Mouse (Mus musculus) limb, embryonic 13.5 days (tissue): ENCODE results near the gene Trp63. TPM values are rescaled to one million over a fixed set of nuclear protein-coding genes. Genes with fewer than 3 reads are reported as not detected.

Source experiments
- ATAC-seq: fragments of 200-750 bp; cut with Nextera tagmentation; 2 replicates; pipeline ENCODE4 v1.8.0; 2017; ENCODE audit warnings: low read depth, moderate number of reproducible peaks, moderate TSS enrichment; ENCODE audit not compliant: low FRiP score
- H3K27ac ChIP-seq: fragments of 300-500 bp; sonication (generic); 2 replicates; pipeline ENCODE4 v1.5.1; 2015; ENCODE audit warnings: inconsistent platforms, mild to moderate bottlenecking, moderate library complexity
- H3K27me3 ChIP-seq: fragments of 300-500 bp; sonication (generic); 2 replicates; pipeline ENCODE4 v1.6.1; 2015; ENCODE audit warnings: mild to moderate bottlenecking, inconsistent platforms
- H3K36me3 ChIP-seq: fragments of 300-500 bp; sonication (generic); 2 replicates; pipeline ENCODE4 v1.6.1; 2015; ENCODE audit warnings: inconsistent platforms, mild to moderate bottlenecking, moderate library complexity
- H3K4me1 ChIP-seq: fragments of 300-500 bp; sonication (generic); 2 replicates; pipeline ENCODE4 v1.6.1; 2015; ENCODE audit warnings: inconsistent platforms
- H3K4me2 ChIP-seq: fragments of 300-500 bp; sonication (generic); replicated peaks from 2 replicates; pipeline ENCODE4 v1.6.1; 2015; ENCODE audit warnings: inconsistent platforms, mild to moderate bottlenecking, moderate library complexity
- H3K4me3 ChIP-seq: fragments of 300-500 bp; sonication (generic); 2 replicates; pipeline ENCODE4 v1.5.1; 2015; ENCODE audit warnings: moderate library complexity, mild to moderate bottlenecking, inconsistent platforms
- H3K9ac ChIP-seq: fragments of 300-500 bp; sonication (generic); 2 replicates; pipeline ENCODE4 v1.6.1; 2015; ENCODE audit warnings: mild to moderate bottlenecking, inconsistent platforms
- H3K9me3 ChIP-seq: fragments of 300-500 bp; sonication (generic); 2 replicates; pipeline ENCODE4 v1.6.1; 2016; ENCODE audit warnings: inconsistent platforms
- WGBS: fragments of 180-500 bp; shearing (Covaris S2); methylation state at CpG from one replicate; pipeline ENCODE4 v1.1.7; 2015; 5-methylcytosine and 5-hydroxymethylcytosine counted together
- polyA plus RNA-seq: library from polyadenylated mRNA; unstranded; fragments of >200 nt; fragmentation: Nextera tagmentation; extraction: Ambion mirVana; gene quantifications from 2 replicates; pipeline ENCODE4 v1.2.1, GENCODE M21; 2015

The Trp63 gene
- polyA plus RNA-seq, 1 experiment from 2014 or later = 34.7 TPM

DNA sequence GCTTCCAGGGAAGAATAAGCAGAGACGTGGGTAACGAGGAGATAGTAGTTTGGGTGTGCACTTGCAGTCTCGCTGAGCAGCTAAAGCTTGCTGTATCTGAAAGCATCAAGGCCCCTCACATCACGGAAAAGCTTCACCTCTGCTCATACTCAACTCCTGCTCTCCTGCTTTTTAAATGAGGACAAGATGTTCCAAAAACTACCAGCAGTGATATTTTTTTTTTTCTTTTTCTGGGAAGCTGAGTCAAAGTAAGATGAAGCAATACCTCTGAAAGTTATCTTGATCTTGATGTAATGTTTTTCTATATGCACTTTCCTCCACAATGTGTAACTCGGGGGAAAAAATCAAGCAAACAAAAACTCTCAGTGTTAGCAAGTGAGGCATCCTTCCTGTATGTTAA, 102.9 kb downstream of the Trp63 start:
- no peak overlapping the region for H3K4me3 ChIP-seq
- no peaks in the 10 kb centered on the region for H3K9me3 ChIP-seq
- H3K27me3 ChIP-seq = no peaks in the 10 kb centered on the region
- H3K4me1 ChIP-seq = no peaks in the 10 kb centered on the region
- WGBS = 58% methylated on average over 5 of the region's 5 CpGs
- no peak overlapping the region for H3K4me2 ChIP-seq
- H3K9ac ChIP-seq = no peak overlapping the region
- H3K36me3 ChIP-seq = no peaks in the 10 kb centered on the region
- ATAC-seq = no peak
- H3K27ac ChIP-seq = no peak overlapping the region

DNA sequence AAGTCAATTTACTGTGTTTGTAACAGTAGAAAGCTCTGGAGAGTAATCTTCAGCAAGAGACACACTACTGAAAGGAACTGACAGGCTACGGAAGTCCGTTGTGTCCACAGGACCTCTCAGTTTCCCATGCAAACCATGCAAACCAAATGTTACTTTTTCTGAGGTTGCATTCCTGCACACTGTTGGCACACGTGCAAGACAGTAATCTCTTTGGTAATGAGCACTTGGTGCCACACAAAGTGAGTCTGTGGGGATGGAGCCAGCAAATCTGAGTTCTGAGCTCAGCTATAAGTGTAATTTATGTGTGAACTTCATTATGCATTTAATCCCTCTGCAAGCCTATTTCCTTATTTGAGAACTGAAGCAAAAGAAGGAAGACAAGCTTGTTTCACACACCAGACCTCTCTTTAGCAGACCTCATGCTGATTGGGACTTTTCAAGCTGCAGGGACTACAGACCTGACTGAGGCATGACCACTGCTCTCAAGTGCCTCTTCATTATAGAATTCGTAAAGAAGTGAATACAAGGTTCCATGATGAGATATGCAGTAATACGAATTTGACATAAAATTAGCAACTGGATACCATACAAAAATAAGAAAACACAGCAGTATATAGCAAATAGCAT, 109.2 kb downstream of the Trp63 start:
- Histone ChIP-seq H3K4me1 (no peaks in the 10 kb centered on the region), H3K27ac (no peak overlapping the region), H3K9me3 (no peaks in the 10 kb centered on the region), H3K9ac (no peak overlapping the region), H3K27me3 (no peaks in the 10 kb centered on the region), H3K4me2 (no peak overlapping the region), H3K4me3 (no peak overlapping the region), H3K36me3 (no peaks in the 10 kb centered on the region)
- 62% methylated on average over 5 of the region's 5 CpGs for WGBS
- ATAC-seq = no peak

DNA sequence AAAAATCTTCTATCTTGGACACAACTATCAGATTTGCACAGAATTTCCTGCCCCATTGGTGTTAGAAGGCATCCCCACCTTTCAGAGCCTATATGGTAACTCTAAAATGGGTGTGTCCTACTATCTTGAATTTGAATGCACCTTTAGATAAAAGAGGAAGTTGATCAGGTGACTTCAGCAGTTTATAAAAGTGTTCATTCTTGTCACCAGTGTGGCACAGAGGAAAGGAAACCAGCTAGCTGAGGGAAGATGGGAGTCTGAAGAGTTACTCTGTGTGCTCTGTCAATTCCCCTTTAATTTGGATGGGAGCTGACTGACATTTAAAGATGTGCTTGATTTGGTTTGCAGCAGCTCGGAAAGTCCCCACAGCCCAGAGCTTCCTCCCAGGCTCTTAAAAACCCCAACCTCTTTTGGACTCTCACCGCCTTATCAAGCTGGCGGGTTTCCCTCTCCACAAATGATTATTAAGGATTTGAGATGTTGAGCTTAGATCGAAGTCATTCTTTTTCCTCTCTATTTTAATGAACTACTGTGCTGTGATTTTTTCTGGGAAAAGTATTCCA, 114.2 kb downstream of the Trp63 start:
- 79% methylated on average over 4 of the region's 4 CpGs for WGBS
- Histone ChIP-seq H3K27me3 (no peaks in the 10 kb centered on the region), H3K4me1 (no peaks in the 10 kb centered on the region), H3K9me3 (no peaks in the 10 kb centered on the region), H3K4me3 (no peak overlapping the region), H3K27ac (no peak overlapping the region), H3K4me2 (no peak overlapping the region), H3K9ac (no peak overlapping the region), H3K36me3 (no peaks in the 10 kb centered on the region)
- ATAC-seq = no peak

DNA sequence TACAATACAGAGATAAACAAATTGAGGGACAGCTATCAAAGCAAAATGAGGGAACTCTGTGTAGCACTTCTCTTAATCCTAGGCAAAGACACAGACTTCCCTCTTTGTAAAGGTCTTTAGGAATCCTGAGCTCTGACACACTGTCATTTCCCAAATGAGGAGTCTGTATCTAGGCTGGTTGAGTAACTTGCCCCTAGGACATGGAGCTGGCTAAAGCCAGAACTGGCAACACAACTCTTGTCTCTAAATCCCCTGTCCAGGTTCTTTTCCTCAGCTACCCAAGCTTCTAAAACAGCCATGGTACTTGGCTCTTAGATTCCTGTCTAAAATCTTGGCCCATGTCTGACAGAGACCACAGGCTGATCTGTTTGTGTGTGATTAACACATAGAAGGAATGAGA, 116.1 kb downstream of the Trp63 start:
- no peak overlapping the region for H3K27ac ChIP-seq
- no peaks in the 10 kb centered on the region for H3K4me1 ChIP-seq
- H3K4me2 ChIP-seq = no peak overlapping the region
- no peak for ATAC-seq
- no peak overlapping the region for H3K4me3 ChIP-seq
- no peak overlapping the region for H3K9ac ChIP-seq
- H3K27me3 ChIP-seq = no peaks in the 10 kb centered on the region
- no peaks in the 10 kb centered on the region for H3K9me3 ChIP-seq
- no peaks in the 10 kb centered on the region for H3K36me3 ChIP-seq

DNA sequence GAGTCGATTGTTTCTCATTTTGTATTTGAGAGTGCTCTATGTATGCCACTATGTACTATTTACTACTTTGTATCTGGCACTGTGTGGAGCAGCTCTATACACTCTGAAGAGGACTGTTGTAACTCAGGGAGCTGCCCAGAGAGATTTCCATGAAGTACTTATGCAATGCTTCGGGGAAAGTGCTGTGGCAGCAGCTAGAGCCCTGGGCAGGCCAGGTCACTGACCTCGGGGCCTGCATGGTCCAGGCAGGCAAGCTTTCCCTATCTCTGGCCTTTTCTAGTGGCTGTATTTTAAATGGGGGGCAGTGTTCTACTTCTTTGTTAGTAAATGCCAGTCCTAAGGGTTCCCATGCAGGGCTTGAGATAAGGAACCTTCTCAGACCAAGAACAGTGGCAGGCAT, 121.4 kb downstream of the Trp63 start:
- Histone ChIP-seq H3K4me3 (no peak overlapping the region; the same call in 1 of the 2 replicates), H3K4me2 (peak overlapping the region; percentile 50), H3K9ac (0 out of 2 replicates have a peak overlapping the region, but pooled peaks have one; percentile 39), H3K9me3 (no peaks in the 10 kb centered on the region), H3K27me3 (no peaks in the 10 kb centered on the region), H3K36me3 (no peaks in the 10 kb centered on the region), H3K4me1 (no peaks in the 10 kb centered on the region), H3K27ac (no peak overlapping the region)
- 68% methylated on average over 3 of the region's 3 CpGs for WGBS
- ATAC-seq = no peak

DNA sequence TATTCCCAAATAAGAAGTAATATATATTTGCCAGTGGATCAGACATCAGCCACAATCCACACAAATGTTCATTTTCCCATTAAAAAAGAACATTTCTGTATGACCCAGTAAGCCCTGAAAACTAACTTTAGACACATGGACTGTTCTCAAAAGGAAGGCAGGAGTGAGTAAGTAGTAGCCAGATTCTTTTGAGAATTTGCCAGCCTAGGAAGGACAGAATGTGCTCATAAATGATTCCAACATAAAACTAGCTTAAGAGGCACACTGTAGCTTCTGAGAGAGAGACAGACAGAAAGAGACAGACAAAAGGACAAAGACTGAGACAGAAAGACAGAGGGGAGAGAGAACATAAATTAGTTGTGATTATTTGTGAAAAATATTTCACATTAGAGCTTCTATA, 123.6 kb downstream of the Trp63 start:
- H3K27ac ChIP-seq = no peak overlapping the region
- H3K9me3 ChIP-seq = no peaks in the 10 kb centered on the region
- no peaks in the 10 kb centered on the region for H3K4me1 ChIP-seq
- no peak overlapping the region for H3K9ac ChIP-seq
- H3K4me2 ChIP-seq = no peak overlapping the region
- H3K36me3 ChIP-seq = no peaks in the 10 kb centered on the region
- no peaks in the 10 kb centered on the region for H3K27me3 ChIP-seq
- no peak overlapping the region for H3K4me3 ChIP-seq
- ATAC-seq = no peak

DNA sequence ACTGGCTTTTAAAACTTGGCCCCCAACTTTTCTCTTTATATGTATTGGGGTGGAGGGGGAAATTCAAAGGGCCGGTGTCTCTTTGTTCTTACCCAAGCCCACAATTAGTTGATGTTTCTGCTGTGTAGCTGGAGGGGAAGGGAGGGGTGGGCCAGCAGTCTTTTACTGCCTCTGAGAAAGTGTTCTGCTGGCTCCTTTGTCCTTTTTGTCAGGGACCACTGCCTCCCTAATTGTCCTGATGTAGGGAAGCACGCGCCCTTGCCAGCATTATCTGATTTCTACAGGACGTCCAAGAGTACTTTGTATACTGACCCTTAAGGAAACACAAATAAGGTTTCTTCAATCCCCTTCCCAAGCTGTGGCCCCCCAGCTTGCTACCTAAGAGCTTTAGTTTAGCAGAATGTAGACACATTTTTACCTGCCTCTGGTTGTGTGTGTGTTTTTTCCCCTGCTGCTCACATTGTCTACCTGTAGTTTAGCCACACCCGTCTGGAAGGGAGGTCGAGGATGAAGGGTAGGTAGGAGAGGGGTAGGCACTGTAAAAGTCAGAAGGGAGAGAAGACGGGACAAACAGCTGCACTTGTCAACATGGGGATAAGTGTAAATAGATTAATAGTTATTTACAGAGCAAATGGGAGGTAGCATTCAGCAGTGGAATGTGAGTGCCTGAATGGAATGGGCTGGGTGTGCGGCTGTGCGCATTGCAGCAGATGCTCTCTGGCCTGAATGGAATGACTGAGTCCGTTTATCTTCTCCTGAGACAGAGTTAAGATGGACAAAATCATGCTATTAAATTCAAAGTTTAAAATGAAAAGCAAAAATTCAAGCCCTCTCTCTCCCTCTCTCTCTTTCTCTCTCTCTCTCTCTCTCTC, 134.4 kb downstream of the Trp63 start:
- 28% methylated on average over 10 of the region's 10 CpGs for WGBS
- Histone ChIP-seq H3K4me3 (no peak overlapping the region), H3K27me3 (no peaks in the 10 kb centered on the region), H3K9ac (no peak overlapping the region), H3K4me2 (no peak overlapping the region), H3K4me1 (no peaks in the 10 kb centered on the region), H3K36me3 (no peaks in the 10 kb centered on the region), H3K27ac (no peak overlapping the region), H3K9me3 (no peaks in the 10 kb centered on the region)
- no peak for ATAC-seq

DNA sequence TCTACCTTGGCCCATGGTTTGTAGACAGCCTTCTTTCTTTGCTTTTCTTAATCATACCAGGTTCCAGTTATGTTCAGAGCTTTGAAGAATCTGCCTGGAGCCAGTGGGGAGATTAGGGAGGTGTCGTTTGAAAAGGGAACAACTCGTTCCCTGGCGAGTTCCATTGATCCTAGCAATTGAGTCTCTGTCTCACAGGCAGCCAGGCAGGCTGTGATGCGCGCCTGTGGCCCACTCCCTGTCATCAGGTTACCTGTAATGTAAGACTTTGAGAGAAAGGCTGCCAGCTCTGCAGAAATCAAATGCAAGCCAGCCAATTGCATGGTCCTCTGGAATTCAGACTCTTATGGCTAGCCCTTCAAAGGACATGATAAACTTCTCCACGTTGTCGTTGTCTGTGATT, 142.5 kb downstream of the Trp63 start:
- Histone ChIP-seq H3K4me3 (no peak overlapping the region), H3K9ac (no peak overlapping the region), H3K4me2 (no peak overlapping the region), H3K9me3 (no peaks in the 10 kb centered on the region), H3K36me3 (no peaks in the 10 kb centered on the region), H3K27me3 (no peaks in the 10 kb centered on the region), H3K27ac (no peak overlapping the region), H3K4me1 (no peaks in the 10 kb centered on the region)
- 42% methylated on average over 7 of the region's 7 CpGs for WGBS
- ATAC-seq = no peak

DNA sequence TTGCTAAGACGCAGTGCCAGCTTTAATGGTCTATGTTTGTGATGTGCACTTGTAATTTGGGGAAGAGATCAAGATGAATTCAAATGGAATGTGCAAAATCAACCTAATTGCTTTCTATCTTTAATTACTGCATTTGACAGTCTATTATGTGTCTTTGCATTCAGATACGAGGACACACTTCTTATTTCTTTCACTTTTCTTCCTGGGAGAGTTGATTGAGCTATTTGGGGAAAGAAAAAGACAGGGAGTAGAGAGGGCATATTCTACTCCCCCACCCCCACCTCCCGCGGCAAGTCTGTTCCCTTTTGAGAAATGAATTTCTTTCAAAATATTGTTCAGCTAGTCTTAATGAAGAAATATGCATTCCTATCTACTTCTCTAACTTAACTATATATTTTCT, 149.0 kb downstream of the Trp63 start:
- H3K4me2 ChIP-seq = no peak overlapping the region
- peaks cover 9% of the 10 kb centered on the region for H3K4me1 ChIP-seq
- H3K9ac ChIP-seq = no peak overlapping the region
- H3K27me3 ChIP-seq = no peaks in the 10 kb centered on the region
- no peak overlapping the region for H3K4me3 ChIP-seq
- no peak for ATAC-seq
- H3K36me3 ChIP-seq = no peaks in the 10 kb centered on the region
- H3K9me3 ChIP-seq = no peaks in the 10 kb centered on the region
- no peak overlapping the region for H3K27ac ChIP-seq
- 82% methylated on average over 4 of the region's 4 CpGs for WGBS

DNA sequence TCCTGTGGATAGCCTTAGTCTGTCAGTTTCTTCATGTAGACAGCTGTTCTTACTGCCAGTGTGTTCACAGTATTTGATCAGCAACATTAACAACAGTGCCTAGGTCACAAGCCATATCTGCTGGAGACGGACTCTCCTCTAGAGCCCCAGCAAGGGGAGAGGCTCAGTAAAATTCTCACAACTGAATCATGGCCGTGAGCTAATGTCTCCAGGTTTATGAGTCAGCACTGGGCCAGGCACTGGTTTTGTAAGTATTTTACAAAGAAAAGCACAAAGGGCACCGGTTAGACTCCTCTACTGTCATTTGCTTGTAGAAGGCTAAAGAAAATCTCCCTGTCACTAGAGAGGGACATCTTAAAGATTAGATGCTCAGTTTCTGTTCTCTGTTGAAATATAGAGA, 151.7 kb downstream of the Trp63 start:
- no peak overlapping the region for H3K27ac ChIP-seq
- no peaks in the 10 kb centered on the region for H3K27me3 ChIP-seq
- no peaks in the 10 kb centered on the region for H3K36me3 ChIP-seq
- no peak overlapping the region for H3K4me2 ChIP-seq
- ATAC-seq = no peak
- no peaks in the 10 kb centered on the region for H3K9me3 ChIP-seq
- no peak overlapping the region for H3K4me3 ChIP-seq
- peaks cover 9% of the 10 kb centered on the region for H3K4me1 ChIP-seq
- 56% methylated on average over 3 of the region's 3 CpGs for WGBS
- H3K9ac ChIP-seq = no peak overlapping the region

DNA sequence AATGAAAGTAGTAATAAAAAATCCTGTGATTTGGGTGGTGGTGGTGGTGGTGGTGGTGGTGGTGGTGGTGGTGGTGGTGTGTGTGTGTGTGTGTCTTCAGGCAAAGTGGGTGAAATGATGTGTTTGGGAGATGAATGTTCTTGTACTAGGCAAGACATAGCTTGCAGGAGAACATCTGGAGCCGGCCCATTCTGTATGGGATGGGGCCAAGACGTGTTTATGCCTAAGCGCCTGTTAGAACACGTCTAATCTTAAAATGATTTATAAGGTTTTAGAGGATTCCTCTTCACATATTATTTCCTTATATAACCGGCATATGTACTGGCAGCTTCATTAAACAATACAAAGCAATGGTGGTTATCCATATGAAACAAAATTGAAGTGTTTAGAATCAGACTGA, 152.2 kb downstream of the Trp63 start:
- H3K4me2 ChIP-seq = no peak overlapping the region
- no peak overlapping the region for H3K4me3 ChIP-seq
- 70% methylated on average over 5 of the region's 5 CpGs for WGBS
- no peaks in the 10 kb centered on the region for H3K27me3 ChIP-seq
- no peak for ATAC-seq
- H3K9ac ChIP-seq = no peak overlapping the region
- H3K4me1 ChIP-seq = peaks cover 9% of the 10 kb centered on the region
- H3K36me3 ChIP-seq = no peaks in the 10 kb centered on the region
- no peaks in the 10 kb centered on the region for H3K9me3 ChIP-seq
- H3K27ac ChIP-seq = no peak overlapping the region

DNA sequence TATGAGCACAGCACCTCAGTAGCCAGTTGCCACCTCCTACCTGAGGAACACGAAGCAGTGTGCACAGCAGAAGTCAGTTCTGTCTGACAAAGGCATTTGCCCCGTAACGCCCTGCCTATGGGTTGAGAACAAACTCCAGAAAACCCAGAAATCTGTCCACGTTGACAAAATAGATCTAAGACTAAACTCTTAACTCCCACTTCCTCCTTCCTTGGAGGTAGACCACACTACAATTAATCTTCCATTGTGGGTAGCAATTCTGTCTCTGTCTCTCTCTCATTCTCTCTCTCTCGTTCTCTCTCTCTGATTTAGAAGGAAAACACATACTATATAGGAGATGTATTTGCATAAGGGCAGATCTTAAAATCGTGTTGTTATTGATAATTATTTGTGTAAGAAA, 159.4 kb downstream of the Trp63 start:
- WGBS = 65% methylated on average over 6 of the region's 6 CpGs
- no peak for ATAC-seq
- no peaks in the 10 kb centered on the region for H3K9me3 ChIP-seq
- H3K9ac ChIP-seq = no peak overlapping the region
- peaks cover 4% of the 10 kb centered on the region; the same call in 1 of the 2 replicates for H3K4me1 ChIP-seq
- no peaks in the 10 kb centered on the region for H3K27me3 ChIP-seq
- H3K36me3 ChIP-seq = no peaks in the 10 kb centered on the region
- no peak overlapping the region for H3K4me2 ChIP-seq
- H3K27ac ChIP-seq = peak overlapping the region; percentile 22; the same call in 1 of the 2 replicates
- no peak overlapping the region for H3K4me3 ChIP-seq
